Mouse (Mus musculus) ES-E14 (cell line): ENCODE measurements around the gene Cacna1g.

ENCODE experiments used
- CHD2 ChIP-seq: IDR thresholded peaks from 2 replicates; pipeline ENCODE4 v1.6.1; 2014; ENCODE audit warnings: mild to moderate bottlenecking, low read depth, low read length, inconsistent platforms
- MAFK ChIP-seq: IDR thresholded peaks from 2 replicates; pipeline ENCODE4 v1.6.1; 2014; ENCODE audit warnings: mild to moderate bottlenecking, low read depth, low read length, inconsistent platforms; ENCODE audit not compliant: insufficient read depth
- ZNF384 ChIP-seq: IDR thresholded peaks from 2 replicates; pipeline ENCODE4 v1.6.1; 2012; ENCODE audit warnings: low read depth, low read length, inconsistent platforms

- TF ChIP-seq MAFK (no peak), CHD2 (no peak), ZNF384 (no peak)
These were observed 81.3 kb downstream of the Cacna1g start, which contains the start of gene Abcc3 for GRCm38 (mm10) chr11:94392672-94393109.
